Mouse (Mus musculus) midbrain, embryonic 11.5 days (tissue): ENCODE data around the gene Hectd2. TPM values are rescaled to one million over a fixed set of nuclear protein-coding genes. Genes with fewer than 3 reads are reported as not detected.

Experiments used
- ATAC-seq: fragments of 200-750 bp; cut with Nextera tagmentation; 2 replicates; pipeline ENCODE4 v1.8.0; 2017; ENCODE audit warnings: moderate TSS enrichment, moderate library complexity; ENCODE audit not compliant: low FRiP score
- DNase-seq: peaks from one replicate; pipeline ENCODE4 v3.0.0; 2015; ENCODE audit warnings: low spot score; ENCODE audit errors: missing footprints
- H3K27ac ChIP-seq: fragments of 300-500 bp; sonication (generic); 2 replicates; pipeline ENCODE4 v1.5.1; 2014; ENCODE audit warnings: low read depth, low read length
- H3K27me3 ChIP-seq: fragments of 300-500 bp; sonication (generic); 2 replicates; pipeline ENCODE4 v1.6.1; 2014; ENCODE audit warnings: mild to moderate bottlenecking, low read length, moderate library complexity, mixed read lengths; ENCODE audit not compliant: control insufficient read depth, insufficient read depth
- H3K36me3 ChIP-seq: fragments of 300-500 bp; sonication (generic); 2 replicates; pipeline ENCODE4 v1.6.1; 2014; ENCODE audit warnings: mild to moderate bottlenecking, low read length, moderate library complexity, mixed read lengths; ENCODE audit not compliant: control insufficient read depth, insufficient read depth
- H3K4me1 ChIP-seq: fragments of 300-500 bp; sonication (generic); 2 replicates; pipeline ENCODE4 v1.6.1; 2014; ENCODE audit warnings: low read length; ENCODE audit not compliant: control insufficient read depth, insufficient read depth
- H3K4me2 ChIP-seq: fragments of 300-500 bp; sonication (generic); 2 replicates; pipeline ENCODE4 v1.6.1; 2014; ENCODE audit warnings: mild to moderate bottlenecking, moderate library complexity
- H3K4me3 ChIP-seq: fragments of 300-500 bp; sonication (generic); 2 replicates; pipeline ENCODE4 v1.5.1; 2014; ENCODE audit warnings: low read depth, low read length
- H3K9ac ChIP-seq: fragments of 300-500 bp; sonication (generic); 2 replicates; pipeline ENCODE4 v1.6.1; 2014; ENCODE audit warnings: low read length
- H3K9me3 ChIP-seq: fragments of 300-500 bp; sonication (generic); 2 replicates; pipeline ENCODE4 v1.6.1; 2016; ENCODE audit warnings: low read length; ENCODE audit not compliant: control insufficient read depth
- WGBS: fragments of 180-500 bp; shearing (Covaris S2); extraction: QIAGEN DNeasy Blood & Tissue Kit; methylation state at CpG from one replicate; pipeline ENCODE4 v1.1.7; 2014; 5-methylcytosine and 5-hydroxymethylcytosine counted together
- polyA plus RNA-seq: library from polyadenylated mRNA; unstranded; fragments of >200 nt; fragmentation: Nextera tagmentation; extraction: Ambion mirVana; gene quantifications from 2 replicates; pipeline ENCODE4 v1.2.1, GENCODE M21; 2014

The Hectd2 gene
- polyA plus RNA-seq, 1 experiment from 2014 or later: 4.2 TPM

- H3K27me3 ChIP-seq: no peaks in the 10 kb centered on the region
- no peaks in the 10 kb centered on the region for H3K4me1 ChIP-seq
- no peak overlapping the region for H3K27ac ChIP-seq
- DNase-seq: no peak
- no peak overlapping the region for H3K4me3 ChIP-seq
- ATAC-seq: no peak
- H3K9me3 ChIP-seq: no peaks in the 10 kb centered on the region
- H3K36me3 ChIP-seq: no peaks in the 10 kb centered on the region
- no peak overlapping the region for H3K9ac ChIP-seq
- 95% methylated on average over 1 of the region's 1 CpGs for WGBS
- no peak overlapping the region for H3K4me2 ChIP-seq
Measured at GRCm38 (mm10) chr19:36585505-36585904, 31.1 kb downstream of the Hectd2 start.

- no peak for DNase-seq
- ATAC-seq: no peak
- Histone ChIP-seq H3K9me3 (no peaks in the 10 kb centered on the region), H3K27ac (no peak overlapping the region), H3K9ac (no peak overlapping the region), H3K27me3 (no peaks in the 10 kb centered on the region), H3K4me1 (no peaks in the 10 kb centered on the region), H3K36me3 (no peaks in the 10 kb centered on the region), H3K4me3 (no peak overlapping the region), H3K4me2 (no peak overlapping the region)
- 96% methylated on average over 1 of the region's 1 CpGs for WGBS
Measured at GRCm38 (mm10) chr19:36594409-36594808, 40.0 kb downstream of the Hectd2 start.

GRCm38 (mm10) chr19:36601869-36602268 is 47.4 kb downstream of the Hectd2 start:
- no peak for DNase-seq

GRCm38 (mm10) chr19:36602535-36603312 is 48.3 kb downstream of the Hectd2 start:
- Histone ChIP-seq H3K4me3 (no peak overlapping the region), H3K36me3 (no peaks in the 10 kb centered on the region), H3K4me1 (no peaks in the 10 kb centered on the region), H3K9ac (no peak overlapping the region), H3K27me3 (no peaks in the 10 kb centered on the region), H3K27ac (no peak overlapping the region), H3K9me3 (no peaks in the 10 kb centered on the region), H3K4me2 (no peak overlapping the region)
- WGBS: 52% methylated on average over 11 of the region's 11 CpGs
- DNase-seq: peak; percentile 86
- ATAC-seq: no peak

More at GRCm38 (mm10) chr19:36601869-36602268, 47.4 kb downstream of the Hectd2 start:
- no peaks in the 10 kb centered on the region for H3K4me1 ChIP-seq
- H3K27me3 ChIP-seq: no peaks in the 10 kb centered on the region
- 94% methylated on average over 8 of the region's 8 CpGs for WGBS
- no peak overlapping the region for H3K9ac ChIP-seq
- no peaks in the 10 kb centered on the region for H3K36me3 ChIP-seq
- H3K4me2 ChIP-seq: no peak overlapping the region
- no peak overlapping the region for H3K4me3 ChIP-seq
- ATAC-seq: no peak
- no peaks in the 10 kb centered on the region for H3K9me3 ChIP-seq
- H3K27ac ChIP-seq: no peak overlapping the region

GRCm38 (mm10) chr19:36606270-36606669 is 51.8 kb downstream of the Hectd2 start:
- no peak overlapping the region for H3K9ac ChIP-seq
- H3K27me3 ChIP-seq: no peaks in the 10 kb centered on the region
- no peak overlapping the region for H3K4me3 ChIP-seq
- ATAC-seq: no peak
- no peaks in the 10 kb centered on the region for H3K9me3 ChIP-seq
- H3K27ac ChIP-seq: no peak overlapping the region
- no peaks in the 10 kb centered on the region for H3K36me3 ChIP-seq
- DNase-seq: no peak
- H3K4me1 ChIP-seq: no peaks in the 10 kb centered on the region
- no peak overlapping the region for H3K4me2 ChIP-seq
- 54% methylated on average over 1 of the region's 1 CpGs for WGBS

- ATAC-seq (no peak), DNase-seq (no peak)
- no peak overlapping the region for H3K27ac ChIP-seq
- no peaks in the 10 kb centered on the region for H3K27me3 ChIP-seq
- WGBS: 66% methylated on average over 3 of the region's 3 CpGs
- H3K4me2 ChIP-seq: no peak overlapping the region
- H3K4me1 ChIP-seq: no peaks in the 10 kb centered on the region
- H3K9ac ChIP-seq: no peak overlapping the region
- H3K36me3 ChIP-seq: no peaks in the 10 kb centered on the region
- no peaks in the 10 kb centered on the region for H3K9me3 ChIP-seq
- H3K4me3 ChIP-seq: no peak overlapping the region
Measured at GRCm38 (mm10) chr19:36609229-36609628, 54.8 kb downstream of the Hectd2 start.

- H3K27me3 ChIP-seq: no peaks in the 10 kb centered on the region
- H3K4me1 ChIP-seq: no peaks in the 10 kb centered on the region
- 63% methylated on average over 2 of the region's 2 CpGs for WGBS
- no peaks in the 10 kb centered on the region for H3K36me3 ChIP-seq
- H3K4me3 ChIP-seq: no peak overlapping the region
- no peak overlapping the region for H3K9ac ChIP-seq
- no peak overlapping the region for H3K27ac ChIP-seq
- H3K9me3 ChIP-seq: no peaks in the 10 kb centered on the region
- H3K4me2 ChIP-seq: no peak overlapping the region
- no peak for ATAC-seq
- no peak for DNase-seq
Measured at GRCm38 (mm10) chr19:36610309-36610708, 55.9 kb downstream of the Hectd2 start.

- no peak for DNase-seq
- WGBS: 100% methylated on average over 1 of the region's 1 CpGs
- no peak overlapping the region for H3K4me3 ChIP-seq
Measured at GRCm38 (mm10) chr19:36625906-36626305, 71.5 kb downstream of the Hectd2 start.

GRCm38 (mm10) chr19:36626881-36627280 is 72.4 kb downstream of the Hectd2 start:
- no peak overlapping the region for H3K27ac ChIP-seq
- no peaks in the 10 kb centered on the region for H3K27me3 ChIP-seq

More at GRCm38 (mm10) chr19:36625906-36626305, 71.5 kb downstream of the Hectd2 start:
- no peak overlapping the region for H3K9ac ChIP-seq
- no peak overlapping the region for H3K4me2 ChIP-seq
- no peaks in the 10 kb centered on the region for H3K4me1 ChIP-seq
- H3K9me3 ChIP-seq: no peaks in the 10 kb centered on the region
- H3K27me3 ChIP-seq: no peaks in the 10 kb centered on the region
- no peak for ATAC-seq
- H3K36me3 ChIP-seq: no peaks in the 10 kb centered on the region
- H3K27ac ChIP-seq: no peak overlapping the region

More at GRCm38 (mm10) chr19:36626881-36627280, 72.4 kb downstream of the Hectd2 start:
- Histone ChIP-seq H3K4me2 (no peak overlapping the region), H3K4me3 (no peak overlapping the region), H3K36me3 (no peaks in the 10 kb centered on the region), H3K9ac (no peak overlapping the region), H3K4me1 (no peaks in the 10 kb centered on the region), H3K9me3 (no peaks in the 10 kb centered on the region)
- no peak for ATAC-seq
- WGBS: 85% methylated on average over 4 of the region's 4 CpGs
- DNase-seq: no peak
